Mouse (Mus musculus): Measurements from ENCODE around the gene H2-K1. TPM values are rescaled to one million over a fixed set of nuclear protein-coding genes. Genes with fewer than 3 reads are reported as not detected.

The H2-K1 gene
- polyA plus RNA-seq, 1 experiment from 2014 or later: 19.8 TPM

GRCm38 (mm10) chr17:33979512-33980050 is 20.6 kb downstream of the H2-K1 start:
- H3K4me1 ChIP-seq: peaks cover 29% of the 10 kb centered on the region
- H3K36me3 ChIP-seq: no peaks in the 10 kb centered on the region
- peaks cover 50% of the 10 kb centered on the region for H3K27me3 ChIP-seq (replicated peaks)
- no peaks in the 10 kb centered on the region for H3K9me3 ChIP-seq (replicated peaks)
- 82% methylated on average over 6 of the region's 6 CpGs for whole genome bisulfite sequencing
- no peak overlapping the region for H3K9ac ChIP-seq (replicated peaks)
- H3K4me2 ChIP-seq: no peak overlapping the region
- H3K27ac ChIP-seq (replicated peaks): no peak overlapping the region
- no peak for ATAC-seq (ENCODE audit: low FRiP score)
- H3K4me3 ChIP-seq (replicated peaks): no peak overlapping the region

GRCm38 (mm10) chr17:33978631-33979031 is 21.5 kb downstream of the H2-K1 start:
- H3K36me3 ChIP-seq: no peaks in the 10 kb centered on the region
- ATAC-seq (ENCODE audit: low FRiP score): no peak
- peaks cover 53% of the 10 kb centered on the region for H3K27me3 ChIP-seq (replicated peaks)
- H3K4me2 ChIP-seq: peak overlapping the region; percentile 62
- peaks cover 29% of the 10 kb centered on the region for H3K4me1 ChIP-seq
- WGBS: 2% methylated on average over 17 of the region's 17 CpGs
- H3K9me3 ChIP-seq (replicated peaks): no peaks in the 10 kb centered on the region
- peak overlapping the region; percentile 41 for H3K4me3 ChIP-seq (replicated peaks)
- H3K27ac ChIP-seq (replicated peaks): no peak overlapping the region
- H3K9ac ChIP-seq (replicated peaks): peak overlapping the region; percentile 41

- ATAC-seq (ENCODE audit: low FRiP score): no peak
- peak overlapping the region; percentile 41 for H3K9ac ChIP-seq (replicated peaks)
- WGBS: 3% methylated on average over 57 of the region's 57 CpGs
These were observed 22.1 kb downstream of the H2-K1 start for GRCm38 (mm10) chr17:33977861-33978557.

GRCm38 (mm10) chr17:33973572-33973971 is 26.6 kb downstream of the H2-K1 start:
- H3K4me1 ChIP-seq: peaks cover 10% of the 10 kb centered on the region
- no peak overlapping the region for H3K4me2 ChIP-seq
- no peaks in the 10 kb centered on the region for H3K9me3 ChIP-seq (replicated peaks)
- H3K27ac ChIP-seq (replicated peaks): no peak overlapping the region
- WGBS: 72% methylated on average over 3 of the region's 3 CpGs
- no peaks in the 10 kb centered on the region for H3K36me3 ChIP-seq
- no peak overlapping the region for H3K4me3 ChIP-seq (replicated peaks)
- no peak for ATAC-seq (ENCODE audit: low FRiP score)
- peaks cover 48% of the 10 kb centered on the region for H3K27me3 ChIP-seq (replicated peaks)
- H3K9ac ChIP-seq (replicated peaks): no peak overlapping the region

More at GRCm38 (mm10) chr17:33977861-33978557, 22.1 kb downstream of the H2-K1 start:
- no peaks in the 10 kb centered on the region for H3K9me3 ChIP-seq (replicated peaks)
- H3K4me3 ChIP-seq (replicated peaks): peak overlapping the region; percentile 41
- H3K27me3 ChIP-seq (replicated peaks): peaks cover 53% of the 10 kb centered on the region
- no peaks in the 10 kb centered on the region for H3K36me3 ChIP-seq
- peaks cover 29% of the 10 kb centered on the region for H3K4me1 ChIP-seq
- H3K4me2 ChIP-seq: peak overlapping the region; percentile 62
- no peak overlapping the region for H3K27ac ChIP-seq (replicated peaks)

- no peak overlapping the region for H3K4me2 ChIP-seq
- H3K27ac ChIP-seq (replicated peaks): no peak overlapping the region
- H3K9ac ChIP-seq (replicated peaks): 0 out of 2 replicates have a peak overlapping the region, but pooled peaks have one; percentile 5
- no peaks in the 10 kb centered on the region for H3K36me3 ChIP-seq
- H3K4me3 ChIP-seq (replicated peaks): no peak overlapping the region
- ATAC-seq (ENCODE audit: low FRiP score): no peak
- H3K27me3 ChIP-seq (replicated peaks): peaks cover 39% of the 10 kb centered on the region
- peaks cover 1% of the 10 kb centered on the region for H3K4me1 ChIP-seq
- WGBS: 8% methylated on average over 1 of the region's 1 CpGs
- no peaks in the 10 kb centered on the region for H3K9me3 ChIP-seq (replicated peaks)
These were observed 27.5 kb downstream of the H2-K1 start for GRCm38 (mm10) chr17:33972691-33973090.

GRCm38 (mm10) chr17:33969394-33969793 is 30.8 kb downstream of the H2-K1 start:
- Histone ChIP-seq H3K9me3 (replicated peaks) (no peaks in the 10 kb centered on the region), H3K4me3 (replicated peaks) (no peak overlapping the region), H3K27me3 (replicated peaks) (0 out of 2 replicates have a peak, but pooled peaks cover 17% of the 10 kb centered on the region), H3K9ac (replicated peaks) (no peak overlapping the region), H3K4me1 (no peaks in the 10 kb centered on the region), H3K36me3 (peaks cover 17% of the 10 kb centered on the region), H3K27ac (replicated peaks) (no peak overlapping the region), H3K4me2 (no peak overlapping the region)
- ATAC-seq (ENCODE audit: low FRiP score): no peak
- WGBS: 78% methylated on average over 4 of the region's 4 CpGs

- WGBS: 31% methylated on average over 5 of the region's 5 CpGs
These were observed 31.2 kb downstream of the H2-K1 start for GRCm38 (mm10) chr17:33968927-33969326.

GRCm38 (mm10) chr17:33968489-33968888 is 31.7 kb downstream of the H2-K1 start:
- Histone ChIP-seq H3K4me1 (no peaks in the 10 kb centered on the region), H3K9me3 (replicated peaks) (no peaks in the 10 kb centered on the region), H3K9ac (replicated peaks) (no peak overlapping the region), H3K27me3 (replicated peaks) (0 out of 2 replicates have a peak, but pooled peaks cover 13% of the 10 kb centered on the region), H3K36me3 (peaks cover 23% of the 10 kb centered on the region), H3K27ac (replicated peaks) (no peak overlapping the region), H3K4me2 (no peak overlapping the region), H3K4me3 (replicated peaks) (no peak overlapping the region)
- 5% methylated on average over 9 of the region's 9 CpGs for WGBS
- ATAC-seq (ENCODE audit: low FRiP score): peak; percentile 85

More at GRCm38 (mm10) chr17:33968927-33969326, 31.2 kb downstream of the H2-K1 start:
- Histone ChIP-seq H3K27me3 (replicated peaks) (0 out of 2 replicates have a peak, but pooled peaks cover 13% of the 10 kb centered on the region), H3K4me3 (replicated peaks) (no peak overlapping the region), H3K27ac (replicated peaks) (no peak overlapping the region), H3K9ac (replicated peaks) (no peak overlapping the region), H3K4me1 (no peaks in the 10 kb centered on the region), H3K4me2 (no peak overlapping the region), H3K9me3 (replicated peaks) (no peaks in the 10 kb centered on the region), H3K36me3 (peaks cover 20% of the 10 kb centered on the region)
- ATAC-seq (ENCODE audit: low FRiP score): peak; percentile 68

- Histone ChIP-seq H3K4me2 (no peak overlapping the region), H3K9ac (replicated peaks) (no peak overlapping the region), H3K36me3 (peaks cover 48% of the 10 kb centered on the region), H3K27ac (replicated peaks) (no peak overlapping the region), H3K4me3 (replicated peaks) (no peak overlapping the region), H3K4me1 (no peaks in the 10 kb centered on the region), H3K27me3 (replicated peaks) (0 out of 2 replicates have a peak, but pooled peaks cover 5% of the 10 kb centered on the region), H3K9me3 (replicated peaks) (no peaks in the 10 kb centered on the region)
- WGBS: 90% methylated on average over 16 of the region's 16 CpGs
- ATAC-seq (ENCODE audit: low FRiP score): no peak
These were observed 34.1 kb downstream of the H2-K1 start for GRCm38 (mm10) chr17:33965846-33966550.

GRCm38 (mm10) chr17:33965082-33965845 is 34.9 kb downstream of the H2-K1 start:
- H3K9me3 ChIP-seq (replicated peaks): no peaks in the 10 kb centered on the region
- no peak overlapping the region for H3K4me3 ChIP-seq (replicated peaks)
- 0 out of 2 replicates have a peak, but pooled peaks cover 2% of the 10 kb centered on the region for H3K27me3 ChIP-seq (replicated peaks)
- no peaks in the 10 kb centered on the region for H3K4me1 ChIP-seq
- no peak for ATAC-seq (ENCODE audit: low FRiP score)
- no peak overlapping the region for H3K27ac ChIP-seq (replicated peaks)
- H3K4me2 ChIP-seq: no peak overlapping the region
- 94% methylated on average over 17 of the region's 17 CpGs for WGBS
- H3K9ac ChIP-seq (replicated peaks): no peak overlapping the region
- peaks cover 51% of the 10 kb centered on the region for H3K36me3 ChIP-seq

- no peak for ATAC-seq (ENCODE audit: low FRiP score)
- no peak overlapping the region for H3K27ac ChIP-seq (replicated peaks)
- 97% methylated on average over 7 of the region's 7 CpGs for WGBS
- H3K9me3 ChIP-seq (replicated peaks): no peaks in the 10 kb centered on the region
- H3K4me3 ChIP-seq (replicated peaks): no peak overlapping the region
- H3K4me1 ChIP-seq: peaks cover 2% of the 10 kb centered on the region
- H3K27me3 ChIP-seq (replicated peaks): no peaks in the 10 kb centered on the region
- H3K4me2 ChIP-seq: no peak overlapping the region
- no peak overlapping the region for H3K9ac ChIP-seq (replicated peaks)
- H3K36me3 ChIP-seq: peaks cover 73% of the 10 kb centered on the region
These were observed 37.3 kb downstream of the H2-K1 start for GRCm38 (mm10) chr17:33962876-33963275.

Measured in neural tube, embryonic 15.5 days (tissue).